Mouse (Mus musculus): ENCODE measurements around the gene Gm20388. TPM values are rescaled to one million over a fixed set of nuclear protein-coding genes. Genes with fewer than 3 reads are reported as not detected.

Gm20388 gene
- total RNA-seq, 2 experiments from 2014 or later, result 2.4 to 2.6 TPM

DNA sequence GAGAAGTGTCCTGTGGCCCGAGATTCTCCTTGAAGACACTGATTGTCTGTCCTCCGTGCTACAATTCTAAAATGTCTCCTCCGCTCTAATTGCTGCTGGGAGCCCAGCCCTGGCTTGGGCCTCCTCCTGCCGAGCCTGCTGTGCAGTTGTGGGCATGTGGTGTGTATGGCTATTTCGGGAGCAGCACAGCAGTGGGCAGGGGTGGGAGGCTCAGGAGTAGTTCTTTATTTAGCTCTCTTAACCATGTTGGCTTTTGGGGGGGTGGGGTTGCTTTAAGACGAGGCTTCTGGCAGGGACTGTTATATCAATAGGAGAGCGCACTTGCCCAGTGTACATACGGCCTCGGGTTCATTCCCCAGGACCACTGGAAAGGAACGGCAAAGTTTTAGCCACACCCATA lies 1875.9 kb downstream of the Gm20388 start:
- peak overlapping the region; percentile 80 for H3K27ac ChIP-seq
- no peak overlapping the region for H3K4me3 ChIP-seq
- TF ChIP-seq CTCF (IDR thresholded peaks at IDR 0.05), result no peak
- intact Hi-C loops (cut with DNase I), result no loop called here
- DNase-seq (ENCODE audit: extremely low spot score in 1 of 2, low spot score in 2 of 2), result peak; percentile 51 to 60

DNA sequence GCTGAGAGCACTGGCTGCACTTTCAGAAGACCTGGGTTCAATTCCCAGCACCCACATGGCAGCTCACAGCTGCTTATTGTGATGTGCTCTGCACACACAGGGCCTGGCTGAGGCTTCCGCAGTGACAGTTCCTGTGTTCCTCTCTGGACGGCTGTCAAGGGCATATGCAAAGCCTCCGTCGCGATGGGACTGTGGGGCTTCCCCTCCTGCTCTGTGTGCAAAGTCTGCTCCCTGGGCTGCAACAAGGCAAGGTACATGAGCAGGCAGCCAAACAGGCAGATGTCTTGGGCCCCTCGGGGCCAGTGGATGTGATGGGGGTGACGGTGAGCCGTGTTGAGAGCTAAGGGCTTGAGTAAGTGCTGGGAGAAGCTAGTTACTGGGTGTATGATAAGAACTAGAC lies 1878.1 kb downstream of the Gm20388 start:
- H3K27ac ChIP-seq, result no peak overlapping the region
- DNase-seq (ENCODE audit: extremely low spot score in 1 of 2, low spot score in 2 of 2), result no peak
- intact Hi-C loops (cut with DNase I), result no loop called here
- no peak overlapping the region for H3K4me3 ChIP-seq
- TF ChIP-seq CTCF (IDR thresholded peaks at IDR 0.05), result no peak

DNA sequence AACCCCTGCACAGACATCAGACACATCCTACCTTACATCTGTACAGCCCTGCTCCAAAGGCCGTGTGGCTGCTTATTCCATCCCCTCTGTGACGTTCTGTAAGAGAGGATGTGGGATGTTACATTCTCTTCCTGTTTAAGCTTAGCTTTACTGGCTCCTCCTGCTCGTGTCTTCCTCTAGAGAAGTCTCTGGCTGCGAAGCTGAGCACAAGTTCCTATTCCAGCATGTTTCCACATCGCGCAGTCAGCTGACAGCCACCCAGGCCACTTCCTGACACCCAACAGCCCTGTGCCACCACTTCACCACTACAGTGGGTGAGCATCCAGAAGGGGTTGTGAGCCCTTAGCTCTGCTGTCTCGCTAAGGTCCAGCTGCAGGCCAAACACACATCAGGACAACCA lies 1881.5 kb downstream of the Gm20388 start:
- H3K27ac ChIP-seq, result peak overlapping the region; percentile 44; the same call in 1 of the 2 replicates
- intact Hi-C loops (cut with DNase I), result no loop called here

DNA sequence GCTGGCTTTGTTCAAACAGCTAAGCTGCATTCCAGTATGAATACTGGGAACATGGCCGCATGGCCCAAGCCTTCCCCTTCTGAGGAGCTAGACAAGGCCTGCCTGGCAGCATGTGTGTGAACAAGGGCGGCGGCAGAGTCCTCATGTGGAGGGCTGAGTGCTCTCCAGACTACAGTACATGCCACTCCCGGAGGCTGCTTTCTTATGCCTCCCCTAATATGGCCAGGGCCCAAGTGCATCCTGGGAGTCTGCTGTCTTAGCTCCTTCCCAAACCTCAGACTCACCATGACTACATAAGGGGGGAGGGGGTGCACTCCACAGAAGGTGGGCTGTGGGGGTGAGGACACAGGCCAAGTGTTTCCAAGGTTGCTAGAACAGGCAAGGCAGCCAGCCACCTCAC lies 1882.0 kb downstream of the Gm20388 start:
- Histone ChIP-seq H3K27ac (peak overlapping the region; percentile 44; the same call in 1 of the 2 replicates), H3K4me3 (no peak overlapping the region)
- no peak for TF ChIP-seq CTCF (IDR thresholded peaks at IDR 0.05)
- intact Hi-C loops (cut with DNase I), result no loop called here
- DNase-seq (ENCODE audit: extremely low spot score in 1 of 2, low spot score in 2 of 2), result no peak

More for the DNA sequence above, 1881.5 kb downstream of the Gm20388 start:
- DNase-seq (ENCODE audit: extremely low spot score in 1 of 2, low spot score in 2 of 2), result no peak
- no peak overlapping the region for H3K4me3 ChIP-seq
- no peak for TF ChIP-seq CTCF (IDR thresholded peaks at IDR 0.05)

DNA sequence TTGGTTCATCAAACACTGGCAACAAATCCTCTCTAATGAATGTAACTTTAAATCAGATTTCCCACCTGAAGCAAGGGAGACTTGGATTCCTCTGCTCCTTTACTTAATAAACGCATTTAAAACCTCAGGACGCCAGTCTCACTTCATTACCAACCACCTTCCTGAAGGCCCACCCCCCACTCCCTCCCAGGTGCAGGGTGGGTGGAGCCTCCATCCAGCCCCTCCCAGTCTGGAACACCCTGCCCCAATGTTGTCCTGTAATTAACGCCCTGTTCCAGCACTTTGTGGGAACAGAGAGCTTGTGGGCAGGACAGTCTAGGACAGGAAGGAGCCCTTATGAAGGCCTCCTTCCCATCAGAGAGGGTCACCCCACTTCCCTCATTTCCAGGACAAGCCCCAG lies 1883.5 kb downstream of the Gm20388 start:
- intact Hi-C loops (cut with DNase I), result no loop called here
- Histone ChIP-seq H3K27ac (no peak overlapping the region), H3K4me3 (no peak overlapping the region)
- no peak for TF ChIP-seq CTCF (IDR thresholded peaks at IDR 0.05)
- no peak for DNase-seq (ENCODE audit: extremely low spot score in 1 of 2, low spot score in 2 of 2)

DNA sequence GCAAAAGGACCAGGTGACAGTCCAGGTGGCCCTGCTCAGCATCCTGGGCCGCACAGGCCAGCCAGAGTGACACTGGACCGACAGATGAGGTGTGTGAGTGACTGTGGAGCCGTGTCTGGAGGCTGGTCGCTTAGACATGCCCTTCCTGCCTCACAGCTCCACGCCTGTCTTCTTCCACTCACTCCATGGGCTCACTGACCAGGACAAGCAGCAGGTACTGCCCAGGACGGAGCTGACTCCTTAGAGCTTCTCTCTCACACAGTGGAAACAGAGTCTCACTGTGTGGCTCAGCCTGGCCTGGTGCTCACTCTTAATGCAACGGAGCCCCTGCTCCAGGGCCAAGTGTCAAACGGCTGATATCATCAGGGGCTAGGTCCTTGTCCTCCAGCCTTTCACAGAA lies 1884.8 kb downstream of the Gm20388 start:
- no peak for TF ChIP-seq CTCF (IDR thresholded peaks at IDR 0.05)
- H3K27ac ChIP-seq, result no peak overlapping the region
- intact Hi-C loops (cut with DNase I), result no loop called here
- no peak overlapping the region for H3K4me3 ChIP-seq
- no peak for DNase-seq (ENCODE audit: extremely low spot score in 1 of 2, low spot score in 2 of 2)

DNA sequence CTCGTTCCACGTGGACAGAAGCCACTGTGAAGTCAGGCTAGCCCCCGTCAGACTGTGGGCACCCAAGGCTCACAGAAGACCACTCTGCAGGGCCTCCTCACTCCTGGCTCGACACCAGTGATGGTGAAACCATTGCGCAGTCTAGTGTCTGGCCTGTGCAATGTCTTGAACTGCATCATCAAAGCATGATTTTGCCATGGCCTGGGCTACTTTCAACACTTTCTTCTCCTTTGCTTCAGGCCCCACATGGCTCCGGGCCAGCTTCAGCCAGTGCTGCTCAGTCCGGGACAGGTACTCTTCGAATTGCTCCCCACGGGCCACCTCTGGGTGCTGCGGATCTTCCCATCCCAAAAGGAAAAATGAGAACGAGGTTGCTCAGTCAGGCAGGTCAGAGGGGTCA lies 1885.8 kb downstream of the Gm20388 start:
- no peak for DNase-seq (ENCODE audit: extremely low spot score in 1 of 2, low spot score in 2 of 2)
- no peak overlapping the region for H3K4me3 ChIP-seq
- intact Hi-C loops (cut with DNase I), result no loop called here
- H3K27ac ChIP-seq, result no peak overlapping the region
- TF ChIP-seq CTCF (IDR thresholded peaks at IDR 0.05), result no peak

DNA sequence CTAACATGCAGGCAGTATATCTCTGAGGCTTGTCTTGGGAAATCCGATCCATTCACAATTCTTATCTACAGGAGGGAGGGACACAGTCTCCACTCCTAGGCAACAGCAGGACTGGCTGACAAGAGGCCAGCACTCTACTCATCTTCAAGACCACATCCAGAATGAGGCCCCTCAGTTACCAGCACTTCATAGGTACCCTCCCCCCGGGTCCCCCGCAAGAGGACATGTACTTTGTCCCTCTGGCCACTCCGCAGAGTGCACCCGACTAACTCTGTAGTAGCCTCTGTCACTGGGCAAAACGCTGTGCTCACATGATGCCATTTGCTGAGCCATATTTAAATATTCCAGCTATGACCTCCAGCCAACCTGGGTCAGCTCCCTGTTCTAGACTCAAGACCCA lies 1887.8 kb downstream of the Gm20388 start:
- no peak for TF ChIP-seq CTCF (IDR thresholded peaks at IDR 0.05)
- intact Hi-C loops (cut with DNase I), result no loop called here
- Histone ChIP-seq H3K27ac (no peak overlapping the region), H3K4me3 (no peak overlapping the region)
- DNase-seq (ENCODE audit: extremely low spot score in 1 of 2, low spot score in 2 of 2), result no peak

DNA sequence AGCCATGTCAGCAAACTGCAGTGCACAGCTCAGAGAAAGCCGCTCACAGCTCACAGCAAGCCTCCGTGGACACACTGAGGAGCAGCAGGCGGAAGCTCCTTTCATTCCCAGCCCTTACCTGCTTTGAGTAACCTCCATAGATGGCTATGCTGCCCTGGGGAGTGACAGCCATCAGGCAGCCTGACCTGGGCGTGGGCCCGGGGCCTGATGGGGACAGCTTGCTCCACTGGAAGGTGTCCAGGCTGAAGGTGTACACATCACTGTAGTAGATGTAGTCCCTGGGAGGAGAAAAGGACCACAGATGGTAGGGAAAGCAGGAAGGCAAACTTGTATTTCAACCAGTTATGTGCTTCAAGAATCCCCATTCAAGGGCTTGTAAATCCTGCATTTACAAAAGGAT lies 1894.2 kb downstream of the Gm20388 start:
- intact Hi-C loops (cut with DNase I), result no loop called here

DNA sequence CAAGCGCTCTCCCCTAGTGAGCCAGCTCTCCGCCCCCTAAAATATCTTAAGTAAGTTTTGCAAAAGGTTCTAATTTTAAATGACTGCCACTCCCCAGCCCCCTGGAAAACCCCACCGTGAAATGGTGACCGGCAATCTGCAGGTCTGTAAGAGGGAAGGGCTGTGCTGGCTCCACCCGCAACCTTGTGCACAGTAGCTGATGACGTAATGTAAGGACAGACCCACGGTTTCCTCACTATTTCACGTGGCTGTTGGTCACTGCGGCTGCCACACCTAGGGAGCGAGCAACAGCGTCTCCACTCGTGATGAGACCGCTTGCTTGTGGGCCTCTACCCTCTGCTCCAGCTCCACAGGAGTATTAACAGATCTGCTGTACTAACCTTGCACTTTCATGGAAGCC lies 1895.5 kb downstream of the Gm20388 start:
- no peak for TF ChIP-seq CTCF (IDR thresholded peaks at IDR 0.05)
- intact Hi-C loops (cut with DNase I), result no loop called here
- H3K4me3 ChIP-seq, result no peak overlapping the region
- DNase-seq (ENCODE audit: extremely low spot score in 1 of 2, low spot score in 2 of 2), result no peak
- no peak overlapping the region for H3K27ac ChIP-seq

More for the DNA sequence above, 1894.2 kb downstream of the Gm20388 start:
- Histone ChIP-seq H3K4me3 (no peak overlapping the region), H3K27ac (no peak overlapping the region)
- no peak for DNase-seq (ENCODE audit: extremely low spot score in 1 of 2, low spot score in 2 of 2)
- TF ChIP-seq CTCF (IDR thresholded peaks at IDR 0.05), result no peak

DNA sequence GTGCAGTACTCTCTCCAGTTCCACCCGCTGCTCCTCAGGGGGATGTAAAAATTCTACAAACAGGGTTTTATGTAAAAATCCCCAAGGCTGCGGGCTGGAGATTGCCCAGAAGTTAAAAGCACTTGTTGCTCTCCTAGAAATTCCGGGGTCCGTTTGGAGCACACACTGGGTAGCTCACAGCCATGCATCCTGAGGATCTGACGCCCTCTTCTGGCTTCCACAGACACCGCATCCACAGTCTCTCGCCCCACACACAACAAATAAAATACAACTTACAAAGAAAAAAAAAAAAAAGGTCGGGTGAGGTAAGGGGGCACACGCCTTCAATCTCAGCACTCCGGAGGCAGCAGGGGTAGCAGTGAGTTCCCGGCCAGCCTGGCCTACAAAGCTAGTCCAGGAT lies 1897.4 kb downstream of the Gm20388 start:
- Histone ChIP-seq H3K27ac (no peak overlapping the region), H3K4me3 (no peak overlapping the region)
- intact Hi-C loops (cut with DNase I), result no loop called here
- TF ChIP-seq CTCF (IDR thresholded peaks at IDR 0.05), result no peak; the same call in 1 of the 2 replicates
- no peak for DNase-seq (ENCODE audit: extremely low spot score in 1 of 2, low spot score in 2 of 2)

DNA sequence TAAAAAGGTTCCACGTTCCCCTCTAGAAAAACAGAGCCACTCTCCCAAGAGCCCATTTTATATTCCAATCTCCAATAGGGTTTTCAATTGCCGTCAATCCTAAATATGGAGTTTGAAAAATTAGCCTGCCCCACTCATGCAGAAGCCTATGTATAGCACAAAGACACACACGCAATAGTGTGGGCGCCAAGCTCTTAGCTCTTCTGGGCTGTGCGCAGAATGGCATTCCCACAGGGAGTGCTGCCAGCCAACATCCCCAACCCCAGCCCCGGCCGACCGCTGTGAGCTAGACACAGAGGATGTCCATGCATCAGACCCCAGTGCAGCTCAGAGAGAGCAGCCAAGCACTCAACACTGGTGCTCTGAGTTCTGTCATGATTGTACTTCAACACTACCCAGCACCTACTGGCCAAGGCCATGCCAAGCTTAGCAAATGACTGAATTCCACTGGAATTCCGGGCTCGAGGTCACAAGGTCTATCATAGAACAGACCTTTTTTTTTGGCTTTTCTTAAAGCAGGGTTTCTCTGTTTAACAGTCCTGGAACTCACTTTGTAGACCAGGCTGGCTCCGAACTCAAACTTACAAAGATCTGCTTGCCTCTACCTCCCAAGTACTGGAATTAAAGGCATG lies 1899.0 kb downstream of the Gm20388 start:
- DNase-seq (ENCODE audit: extremely low spot score in 1 of 2, low spot score in 2 of 2), result peak in 1 of 2 experiments; percentile 69
- H3K27ac ChIP-seq, result peak overlapping the region; percentile 86
- intact Hi-C loops (cut with DNase I), result loop anchor here (5.0 kb wide), 1 partner anchor 77 kb away; no protein-coding TSS in a partner anchor
- TF ChIP-seq CTCF (IDR thresholded peaks at IDR 0.05), result no peak
- H3K4me3 ChIP-seq, result no peak overlapping the region

DNA sequence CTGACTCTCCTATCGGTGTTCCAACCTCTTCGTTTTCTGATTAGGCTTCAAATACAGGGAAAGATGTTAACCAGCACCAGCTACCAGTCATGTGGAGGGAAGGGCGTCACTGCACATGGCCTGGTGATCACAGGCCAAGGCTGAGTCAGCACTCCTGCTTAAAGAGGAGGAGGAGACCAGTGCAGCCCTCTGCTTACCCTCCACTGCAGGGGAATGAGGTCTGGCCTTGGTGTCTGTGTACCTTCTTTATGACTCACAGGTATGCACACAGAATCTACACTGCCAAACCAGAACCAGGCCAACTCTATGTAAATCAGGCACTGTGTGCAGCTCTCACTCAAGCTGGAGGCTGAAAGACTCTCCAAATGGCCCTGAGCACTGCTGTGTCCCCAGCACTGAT lies 1900.9 kb downstream of the Gm20388 start:
- DNase-seq (ENCODE audit: extremely low spot score in 1 of 2, low spot score in 2 of 2), result no peak
- peak overlapping the region; percentile 83 for H3K27ac ChIP-seq
- H3K4me3 ChIP-seq, result no peak overlapping the region
- intact Hi-C loops (cut with DNase I), result loop anchor here (5.0 kb wide), 1 partner anchor 79 kb away; no protein-coding TSS in a partner anchor
- no peak for TF ChIP-seq CTCF (IDR thresholded peaks at IDR 0.05)
